In the genomic region with DNA sequence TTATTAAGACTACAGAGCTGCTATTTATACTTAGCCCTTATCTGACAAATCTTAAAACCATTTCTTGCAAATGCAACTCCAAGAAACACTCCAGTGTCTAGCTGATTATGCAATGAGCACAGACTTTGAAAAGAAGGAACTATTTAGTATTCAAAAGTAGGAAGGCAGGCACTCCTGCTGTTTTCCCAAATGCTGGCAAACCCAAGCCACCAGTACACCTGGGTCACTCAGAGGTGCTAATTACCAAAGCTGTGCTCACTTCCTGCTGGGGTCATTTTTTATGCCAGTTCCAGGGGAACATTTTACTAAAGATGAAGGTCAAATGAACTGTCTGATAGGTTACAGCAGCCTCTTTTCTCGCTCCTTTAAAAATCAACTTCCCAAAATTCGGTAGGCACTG, we compare ENCODE assay signal across 29 mouse cellular contexts. TPM values are rescaled to one million over a fixed set of nuclear protein-coding genes. Genes with fewer than 3 reads are reported as not detected.
DNase-seq lines count a peak whose midpoint lies in the region; ATAC-seq lines count a peak whose summit lies in the region.
"Had no signal": no experiment of that assay in that cellular context is flagged by ENCODE, and none has a peak within 500 bp of the region (broad histone marks: within the 10 kb centered on the region; RNA-seq: fewer than 3 reads in every experiment).

No protein-coding gene starts in this region.

- ATAC-seq in megakaryocyte-erythroid progenitor cell, adult 5-6 weeks (replicated peaks; ENCODE audit: low FRiP score, low TSS enrichment, poor library complexity, severe bottlenecking): no peak
- ATAC-seq: forebrain, embryonic 16.5 days; liver, embryonic 12.5 days; midbrain, embryonic 16.5 days had no signal

- H3K9me3 ChIP-seq in hindbrain, embryonic 10.5 days: no peaks in the 10 kb centered on the region
- H3K9me3 ChIP-seq: embryonic facial prominence, embryonic 15.5 days; heart, embryonic 15.5 days; hindbrain, embryonic 15.5 days; limb, embryonic 13.5 days; liver, embryonic 12.5 days; midbrain, embryonic 10.5 days; neural tube, embryonic 13.5 days had no signal

- peaks cover 96% of the 10 kb centered on the region for H3K36me3 ChIP-seq in hindbrain, embryonic 10.5 days

- DNase-seq in heart, adult 11 months: peak; percentile 53
- no peak for DNase-seq in heart, postnatal 4 days
- peak; percentile 21 for DNase-seq in 416B (ENCODE audit: low read depth)
- peak; percentile 53 to 66 for DNase-seq in cerebellum, adult 18-20 months
- peak; percentile 41 to 70 for DNase-seq in cerebellum, postnatal 14 days
- DNase-seq in adrenal gland, postnatal 4 days (ENCODE audit: low spot score in 2 of 2): no peak
- DNase-seq in hindbrain, embryonic 10.5 days (ENCODE audit: low spot score): no peak
- DNase-seq: adrenal gland, adult 2 months; gastrocnemius, postnatal 25 days; heart, postnatal 36 days; kidney, adult 8-10 months; kidney, postnatal 14 days; layer of hippocampus, postnatal 36 days; lung, adult 2 months; lung, postnatal 4 days; thymus, adult 2 months; thymus, postnatal 4 days had no signal

- no peaks in the 10 kb centered on the region for H3K4me1 ChIP-seq in hindbrain, embryonic 10.5 days (replicated peaks)
- H3K4me1 ChIP-seq: embryonic facial prominence, embryonic 15.5 days; heart, embryonic 15.5 days; hindbrain, embryonic 15.5 days; limb, embryonic 13.5 days; liver, embryonic 12.5 days; midbrain, embryonic 10.5 days; neural tube, embryonic 13.5 days had no signal

- no peak overlapping the region for H3K4me3 ChIP-seq in hindbrain, embryonic 10.5 days
- H3K4me3 ChIP-seq: embryonic facial prominence, embryonic 15.5 days; heart, embryonic 15.5 days; hindbrain, embryonic 15.5 days; limb, embryonic 13.5 days; liver, embryonic 12.5 days; midbrain, embryonic 10.5 days; myocyte; neural tube, embryonic 13.5 days had no signal

- no peaks in the 10 kb centered on the region for H3K27me3 ChIP-seq in hindbrain, embryonic 10.5 days (ENCODE audit: insufficient read depth, poor library complexity, severe bottlenecking)
- H3K27me3 ChIP-seq: embryonic facial prominence, embryonic 15.5 days; heart, embryonic 15.5 days; hindbrain, embryonic 15.5 days; limb, embryonic 13.5 days; liver, embryonic 12.5 days; neural tube, embryonic 13.5 days had no signal

- H3K27ac ChIP-seq in hindbrain, embryonic 10.5 days: no peak overlapping the region
- H3K27ac ChIP-seq: embryonic facial prominence, embryonic 15.5 days; heart, embryonic 15.5 days; hindbrain, embryonic 15.5 days; limb, embryonic 13.5 days; liver, embryonic 12.5 days; midbrain, embryonic 10.5 days; neural tube, embryonic 13.5 days; stomach, postnatal 0 days had no signal

- 88% methylated on average over 2 of the region's 2 CpGs for WGBS in hindbrain, embryonic 10.5 days

RNA-seq across cellular contexts. Expression of a gene that starts 28.2 kb away (rescaled TPM):
- total RNA-seq in heart, postnatal 4 days (2021): 10 to 100 TPM; 22.6 to 23.9 TPM
- 10 to 100 TPM; 41.1 TPM for total RNA-seq in adrenal gland, postnatal 4 days (2021)
- total RNA-seq in megakaryocyte-erythroid progenitor cell, adult 5-6 weeks (2014; fragmentation: Nextera tagmentation): 54.6 and 59.3 TPM in 2 replicates
- total RNA-seq in megakaryocyte-erythroid progenitor cell, adult 5-6 weeks (2017): 140 and 163 TPM in 2 replicates
- polyA plus RNA-seq in hindbrain, embryonic 10.5 days (2016; fragmentation: Nextera tagmentation; extraction: Ambion mirVana): 28.8 and 35.0 TPM in 2 replicates

Comparison
In these comparisons a context has a peak if more than half of its experiments do, and no peak if none do; other contexts are left out.
1. DNase-seq: peak in heart, adult 11 months (single experiment), 416B (single experiment), cerebellum, adult 18-20 months (2 of 2) and cerebellum, postnatal 14 days (2 of 2); none in heart, postnatal 4 days (single experiment), adrenal gland, postnatal 4 days (0 of 2) and hindbrain, embryonic 10.5 days (single experiment).